Mouse (Mus musculus) embryonic fibroblast, embryonic 13.5 days (primary cell): ENCODE measurements around the gene Slc37a4. TPM values are rescaled to one million over a fixed set of nuclear protein-coding genes. Genes with fewer than 3 reads are reported as not detected.
"Not testable (repeated sequence)": the region's sequence is repeated elsewhere in the genome, so short reads cannot be mapped to it uniquely, and the experiment has no call there.

Experiments
- H3K27ac ChIP-seq: 2 replicates; pipeline ENCODE4 v1.5.1; 2012; ENCODE audit warnings: low read length, control low read depth, inconsistent platforms; ENCODE audit not compliant: insufficient read depth
- H3K4me1 ChIP-seq: 2 replicates; pipeline ENCODE4 v1.6.1; 2011; ENCODE audit warnings: low read length; ENCODE audit not compliant: control insufficient read depth, insufficient read depth
- H3K4me3 ChIP-seq: 2 replicates; pipeline ENCODE4 v1.5.1; 2011; ENCODE audit warnings: mild to moderate bottlenecking, control low read depth, low read length; ENCODE audit not compliant: insufficient read depth
- CTCF ChIP-seq: IDR thresholded peaks from 2 replicates; pipeline ENCODE4 v1.5.1; 2011; ENCODE audit warnings: mild to moderate bottlenecking, control low read depth, low read length, moderate library complexity, borderline replicate concordance; ENCODE audit not compliant: insufficient read depth
- POLR2A ChIP-seq: IDR thresholded peaks from 2 replicates; pipeline ENCODE4 v1.6.1; 2011; ENCODE audit warnings: low read depth, mild to moderate bottlenecking, control low read depth, low read length, moderate library complexity
- polyA plus RNA-seq: library from polyadenylated mRNA; stranded (reverse); fragments of >200 nt; gene quantifications from 2 replicates; pipeline ENCODE4 v1.2.4, GENCODE M21; 2011; ENCODE audit warnings: low read depth; ENCODE audit not compliant: missing spikeins, insufficient read length

Gene Slc37a4
- 7.0 and 7.7 TPM in 2 replicates for polyA plus RNA-seq

DNA sequence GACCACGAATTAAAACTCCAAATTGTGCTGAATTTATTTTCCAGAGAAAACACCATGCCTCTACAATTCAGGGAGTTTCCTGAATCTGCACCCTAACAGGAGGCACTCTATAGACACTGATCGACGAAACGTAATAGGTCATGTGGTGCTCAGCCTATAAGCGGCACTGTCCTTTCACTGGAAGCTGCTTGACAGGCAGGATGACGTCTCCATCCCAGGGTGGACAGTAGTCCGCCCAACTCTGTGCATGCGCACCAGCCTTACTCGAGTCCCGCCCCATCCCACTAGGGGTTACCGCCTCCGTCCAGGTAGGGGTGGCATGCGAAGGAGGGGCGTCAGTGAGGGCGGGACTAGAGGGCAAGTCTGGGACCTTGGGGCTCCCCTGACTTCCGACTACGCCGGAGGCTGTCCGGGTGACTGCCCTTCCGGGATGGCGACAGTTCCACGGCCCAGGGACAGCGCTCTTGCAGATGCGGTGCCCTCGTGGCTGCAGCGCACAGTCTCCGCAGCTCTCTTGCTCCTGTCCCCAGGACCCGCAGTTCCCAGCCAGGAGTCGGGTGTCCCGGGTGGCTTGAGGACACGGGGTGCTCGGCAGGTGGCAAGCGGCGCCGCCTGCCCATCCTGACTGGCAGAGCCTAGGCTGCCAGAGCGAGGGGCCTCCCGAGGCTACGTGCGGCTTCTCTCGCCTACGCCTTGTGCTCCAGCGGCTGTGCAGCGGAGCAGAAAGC, at the start of gene Slc37a4:
Slc37a4 (plus strand) TSS at position 169 of the 728 bp plus-strand sequence.
- Histone ChIP-seq H3K4me3 (peak within 1 kb of the TSS; percentile 69), H3K4me1 (no peaks in the 10 kb centered on the region), H3K27ac (peak within 1 kb of the TSS; percentile 7; the same call in 1 of the 2 replicates)
- TF ChIP-seq CTCF, result no peak
- TF ChIP-seq POLR2A, result peak; percentile 90

DNA sequence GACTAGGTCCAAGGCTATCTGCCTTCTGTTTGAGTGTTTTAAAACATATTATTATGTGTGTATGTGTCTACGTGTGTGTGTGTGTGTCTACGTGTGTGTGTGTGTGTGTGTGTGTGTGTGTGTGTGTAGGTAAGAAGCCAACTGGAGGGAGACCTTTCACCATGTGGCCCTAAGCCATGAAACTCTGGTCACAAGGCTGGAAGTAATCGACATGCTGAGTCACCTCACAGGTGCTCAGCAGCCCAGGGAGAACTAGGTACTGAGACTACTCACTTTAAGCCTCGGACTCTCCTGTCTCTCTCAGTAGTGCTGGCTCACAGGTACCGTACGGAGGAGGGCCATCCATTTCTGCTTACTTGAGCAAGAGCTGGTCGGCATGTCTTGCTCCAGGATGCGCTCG, 49.5 kb upstream of the Slc37a4 start:
- Histone ChIP-seq H3K4me1 (peaks cover 10% of the 10 kb centered on the region), H3K27ac (no peak overlapping the region), H3K4me3 (no peak overlapping the region)
- no peak for TF ChIP-seq POLR2A
- TF ChIP-seq CTCF, result no peak

DNA sequence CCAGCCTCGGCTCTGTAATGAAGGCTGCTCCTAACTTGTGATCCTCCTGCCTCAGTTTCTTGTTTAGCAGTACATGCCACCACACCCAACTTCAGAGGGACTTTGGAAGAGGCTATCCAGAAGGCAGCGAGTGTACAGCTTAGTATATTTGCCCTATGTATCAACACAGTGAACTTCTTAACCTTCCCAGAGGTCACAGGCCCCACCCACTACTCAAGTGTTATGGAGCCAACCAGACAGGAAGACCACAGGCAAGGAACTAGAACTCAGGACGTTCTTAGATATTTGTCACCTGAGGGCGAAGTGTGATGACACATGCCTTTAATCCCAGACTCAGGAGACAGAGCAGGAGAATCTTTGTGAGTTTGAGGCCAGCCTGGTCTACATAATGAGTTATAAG, 49.0 kb upstream of the Slc37a4 start:
- no peak overlapping the region for H3K27ac ChIP-seq
- H3K4me1 ChIP-seq, result peaks cover 5% of the 10 kb centered on the region
- no peak overlapping the region for H3K4me3 ChIP-seq
- TF ChIP-seq POLR2A, result no peak
- no peak for TF ChIP-seq CTCF

DNA sequence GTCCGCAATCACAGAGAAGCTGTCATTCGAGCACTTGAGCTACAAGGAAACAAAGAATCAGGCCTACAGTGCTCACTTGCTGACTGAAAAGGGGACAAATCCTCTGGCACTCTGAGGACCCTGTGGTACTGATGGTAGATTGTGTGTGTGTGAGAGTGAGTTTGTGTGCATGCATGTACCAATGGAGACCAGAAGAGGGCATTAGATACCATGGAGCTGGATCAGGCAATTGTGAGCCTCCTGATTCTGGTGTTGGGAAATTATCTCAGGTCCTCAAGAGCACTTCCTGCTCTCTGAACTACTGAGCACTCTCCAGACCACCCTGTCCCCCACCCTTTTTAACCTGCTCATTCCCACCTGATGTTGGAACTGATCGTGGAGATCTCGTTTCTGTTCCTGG, 48.1 kb upstream of the Slc37a4 start:
- TF ChIP-seq POLR2A (no peak), CTCF (no peak)

DNA sequence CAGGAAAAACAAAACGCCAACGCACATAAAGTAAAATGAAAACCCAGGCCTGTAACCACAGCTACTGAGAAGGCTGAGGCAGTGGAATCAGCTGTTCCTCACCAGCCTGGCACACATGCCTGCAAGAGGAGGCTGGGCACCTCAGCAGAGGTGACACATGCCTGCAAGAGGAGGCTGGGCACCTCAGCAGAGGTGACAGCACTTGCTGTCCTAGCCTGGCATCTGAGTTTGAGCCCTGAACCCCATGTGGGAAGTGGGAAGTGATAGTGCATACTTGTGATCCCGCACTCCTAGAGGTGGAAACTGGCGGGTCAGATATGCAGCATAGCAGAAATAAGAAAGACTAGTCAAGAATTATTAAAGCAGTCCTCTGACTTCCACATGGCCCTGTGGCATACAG, 45.3 kb upstream of the Slc37a4 start:
- Histone ChIP-seq H3K4me1 (no peaks in the 10 kb centered on the region), H3K27ac (no peak overlapping the region)
- TF ChIP-seq POLR2A, result no peak
- no peak for TF ChIP-seq CTCF

More for the DNA sequence above, 48.1 kb upstream of the Slc37a4 start:
- no peaks in the 10 kb centered on the region for H3K4me1 ChIP-seq
- H3K27ac ChIP-seq, result no peak overlapping the region
- H3K4me3 ChIP-seq, result no peak overlapping the region

DNA sequence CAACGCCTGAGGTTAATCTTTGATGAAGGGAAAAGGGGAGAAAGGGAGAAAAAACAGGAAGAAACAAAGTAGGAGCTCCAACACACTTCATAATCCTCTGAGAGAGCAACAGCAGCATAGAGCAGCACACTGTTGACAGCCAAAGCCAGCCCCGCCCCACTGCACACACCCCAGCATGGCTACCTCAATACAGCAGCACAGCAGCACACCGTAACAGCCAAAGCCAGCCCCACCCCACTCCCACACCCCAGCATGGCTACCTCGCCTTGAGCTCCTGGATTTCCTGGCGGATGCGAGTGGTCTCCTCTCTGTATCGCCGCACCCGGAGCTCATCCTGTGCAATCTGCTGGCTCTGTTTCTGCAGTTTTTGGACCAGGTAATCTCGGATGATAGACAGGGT, 44.3 kb upstream of the Slc37a4 start:
- H3K27ac ChIP-seq, result no peak overlapping the region
- H3K4me1 ChIP-seq, result no peaks in the 10 kb centered on the region
- H3K4me3 ChIP-seq, result no peak overlapping the region
- TF ChIP-seq CTCF (no peak), POLR2A (no peak)

More for the DNA sequence above, 45.3 kb upstream of the Slc37a4 start:
- no peak overlapping the region for H3K4me3 ChIP-seq

DNA sequence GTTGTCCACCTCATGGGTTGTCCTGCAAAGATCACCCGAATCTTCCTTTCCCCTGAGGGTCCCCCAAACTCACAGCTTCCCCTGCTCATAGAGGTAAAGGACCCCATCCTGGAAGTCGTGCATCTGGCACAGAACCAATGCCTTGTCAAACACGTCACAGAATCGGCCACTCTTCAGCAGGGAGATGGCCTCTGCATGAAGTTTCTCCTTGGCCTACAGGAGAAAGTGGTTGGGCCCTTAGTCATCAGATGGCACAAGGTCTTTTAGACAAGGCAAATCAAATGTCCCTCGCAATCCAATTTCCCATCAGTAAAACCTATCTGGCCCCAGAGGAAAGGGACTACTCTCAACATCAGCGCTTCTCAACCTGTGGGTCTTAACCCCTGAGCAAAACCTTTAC, 43.5 kb upstream of the Slc37a4 start:
- Histone ChIP-seq H3K4me1 (no peaks in the 10 kb centered on the region), H3K27ac (no peak overlapping the region), H3K4me3 (no peak overlapping the region)
- TF ChIP-seq CTCF (no peak), POLR2A (no peak)

DNA sequence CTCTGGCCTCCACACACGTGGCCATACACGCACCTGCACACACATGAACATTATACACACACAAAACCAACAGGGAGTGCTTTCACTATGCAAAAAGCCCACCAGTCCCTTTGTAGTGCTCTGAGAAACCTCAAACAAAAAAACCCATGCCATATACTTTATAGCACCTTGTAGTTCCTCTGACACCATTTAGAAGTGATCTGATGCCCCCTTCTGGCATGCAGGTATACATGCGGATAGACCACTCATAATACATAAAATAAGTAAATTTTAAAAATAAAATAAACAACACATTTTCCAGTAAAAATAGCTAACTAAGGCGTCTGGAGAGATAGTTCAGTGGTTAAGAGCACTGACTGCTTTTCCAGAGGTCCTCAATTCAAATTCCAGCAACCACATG, 39.4 kb upstream of the Slc37a4 start:
- no peak overlapping the region for H3K4me3 ChIP-seq
- H3K4me1 ChIP-seq, result 0 out of 2 replicates have a peak, but pooled peaks cover 2% of the 10 kb centered on the region
- H3K27ac ChIP-seq, result no peak overlapping the region
- TF ChIP-seq CTCF (no peak), POLR2A (no peak)

DNA sequence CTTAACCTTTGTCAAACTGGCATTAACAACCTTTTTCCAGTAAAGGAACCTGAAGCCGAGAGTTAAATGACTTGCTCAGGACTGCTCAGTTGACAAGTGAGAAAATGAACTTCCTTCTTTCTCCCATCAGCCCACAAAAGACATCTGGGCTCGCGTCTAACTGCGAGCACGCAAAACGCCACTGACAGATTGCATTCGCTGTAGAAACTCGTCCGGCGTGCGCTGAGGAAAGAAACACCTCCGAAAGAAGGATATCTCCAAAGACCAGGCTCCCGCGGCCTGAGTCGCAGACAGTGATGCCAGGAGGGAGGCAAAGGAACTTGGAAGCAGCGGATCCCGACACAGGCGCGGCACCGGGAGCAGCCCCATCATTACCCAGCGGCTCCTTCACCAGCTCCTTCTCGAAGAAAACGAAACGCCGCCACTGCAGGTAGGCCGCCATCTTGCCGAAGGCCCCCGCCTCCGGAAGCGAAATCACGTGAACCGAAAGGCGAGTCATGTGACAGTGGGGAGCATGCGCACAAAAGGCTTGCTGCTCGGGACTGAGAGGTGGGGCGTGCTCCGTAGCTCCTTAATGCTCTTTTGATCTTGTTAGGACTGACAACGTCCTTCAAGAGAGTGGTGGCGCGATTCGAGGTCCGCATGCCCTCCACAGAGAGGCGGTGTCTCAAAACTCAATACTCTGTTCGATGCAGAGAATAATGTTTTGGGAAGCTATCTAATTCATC, 35.3 kb upstream of the Slc37a4 start, which contains the start of gene Vps11:
Vps11 (minus strand) TSS at position 481 of the 728 bp plus-strand sequence.
- no peak within 1 kb of the TSS for H3K27ac ChIP-seq

DNA sequence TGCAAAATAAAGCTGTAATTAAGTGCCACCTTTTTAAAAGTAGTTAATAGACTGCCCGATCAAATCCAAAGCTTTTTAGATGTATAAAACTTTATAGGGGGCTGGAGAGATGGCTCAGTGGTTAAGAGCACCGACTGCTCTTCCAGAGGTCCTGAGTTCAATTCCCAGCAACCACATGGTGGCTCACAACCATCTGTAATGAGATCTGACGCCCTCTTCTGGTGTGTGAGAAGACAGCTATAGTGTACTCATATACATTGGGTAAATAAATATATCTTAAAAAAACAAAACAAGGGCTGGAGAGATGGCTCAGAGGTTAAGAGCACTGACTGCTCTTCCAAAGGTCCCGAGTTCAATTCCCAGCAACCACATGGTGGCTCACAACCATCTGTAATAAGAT, 34.7 kb upstream of the Slc37a4 start:
- not testable (repeated sequence) for H3K4me1 ChIP-seq, H3K4me3 ChIP-seq, H3K27ac ChIP-seq

More for the DNA sequence above, 35.3 kb upstream of the Slc37a4 start, which contains the start of gene Vps11:
- 0 out of 2 replicates have a peak, but pooled peaks cover 2% of the 10 kb centered on the region for H3K4me1 ChIP-seq
- TF ChIP-seq POLR2A (peak; percentile 92), CTCF (peak; percentile 16; the same call in 1 of the 2 replicates)
- H3K4me3 ChIP-seq, result peak within 1 kb of the TSS; percentile 88
